Mouse (Mus musculus): ENCODE results near the gene Rfx5. TPM values are rescaled to one million over a fixed set of nuclear protein-coding genes. Genes with fewer than 3 reads are reported as not detected.

The Rfx5 gene
- polyA plus RNA-seq, 1 experiment from 2014 or later, result 8.4 TPM

GRCm38 (mm10) chr3:94973620-94974019 is 19.7 kb downstream of the Rfx5 start:
- Histone ChIP-seq H3K27ac (replicated peaks) (no peak overlapping the region), H3K9ac (replicated peaks) (peak overlapping the region; percentile 91), H3K36me3 (peaks cover 9% of the 10 kb centered on the region; the same call in 1 of the 2 replicates), H3K27me3 (no peaks in the 10 kb centered on the region), H3K9me3 (no peaks in the 10 kb centered on the region), H3K4me3 (peak overlapping the region; percentile 90; the same call in 1 of the 2 replicates), H3K4me2 (replicated peaks) (peak overlapping the region; percentile 62), H3K4me1 (peaks cover 14% of the 10 kb centered on the region)
- no peak for ATAC-seq (ENCODE audit: low FRiP score, low read depth)
- 78% methylated on average over 5 of the region's 5 CpGs for WGBS

DNA sequence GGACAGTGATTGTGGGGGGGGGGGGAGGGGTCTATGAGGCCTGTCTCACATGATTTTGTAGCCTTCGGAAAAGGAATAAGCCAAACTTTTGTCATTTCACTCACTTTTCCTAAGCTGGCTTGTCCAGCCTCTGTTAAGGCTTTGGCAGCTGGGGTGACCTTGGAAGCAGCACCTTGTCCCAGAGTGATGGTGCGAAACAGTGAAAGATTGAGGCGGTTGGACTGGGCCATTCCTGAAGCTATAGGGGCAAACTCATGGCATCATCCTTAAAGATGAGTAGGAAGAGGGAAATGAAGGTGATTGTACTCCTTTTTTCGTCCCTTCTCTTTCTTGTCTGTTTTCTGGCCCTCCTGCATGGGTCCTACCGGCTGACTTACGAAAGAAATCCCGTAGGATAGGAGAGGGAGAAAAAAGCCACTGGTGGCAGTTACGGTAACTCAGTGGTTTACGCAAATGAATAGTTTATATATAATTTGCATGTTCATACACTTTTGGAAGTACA is 20.2 kb downstream of the Rfx5 start:
- Histone ChIP-seq H3K27me3 (no peaks in the 10 kb centered on the region), H3K9ac (replicated peaks) (peak overlapping the region; percentile 91), H3K27ac (replicated peaks) (0 out of 2 replicates have a peak overlapping the region, but pooled peaks have one; percentile 87), H3K4me2 (replicated peaks) (peak overlapping the region; percentile 62), H3K36me3 (peaks cover 9% of the 10 kb centered on the region; the same call in 1 of the 2 replicates), H3K4me3 (peak overlapping the region; percentile 90), H3K9me3 (no peaks in the 10 kb centered on the region), H3K4me1 (peaks cover 14% of the 10 kb centered on the region)
- no peak; the same call in none of the 2 replicates for ATAC-seq (ENCODE audit: low FRiP score, low read depth)
- 13% methylated on average over 9 of the region's 9 CpGs for WGBS

GRCm38 (mm10) chr3:94974528-94975422 is 20.9 kb downstream of the Rfx5 start, which contains the start of gene Pi4kb:
Gene Pi4kb, plus strand, starts transcription at chr3:94974731.
- H3K27ac ChIP-seq (replicated peaks), result peak within 1 kb of the TSS; percentile 87
- H3K9ac ChIP-seq (replicated peaks), result peak within 1 kb of the TSS; percentile 91
- under 1% methylated on average over 56 of the region's 57 CpGs for WGBS
- no peaks in the 10 kb centered on the region for H3K9me3 ChIP-seq
- H3K27me3 ChIP-seq, result no peaks in the 10 kb centered on the region
- peak within 1 kb of the TSS; percentile 62 for H3K4me2 ChIP-seq (replicated peaks)
- peak; percentile 94 for ATAC-seq (ENCODE audit: low FRiP score, low read depth)
- peak within 1 kb of the TSS; percentile 90 for H3K4me3 ChIP-seq
- H3K36me3 ChIP-seq, result peaks cover 9% of the 10 kb centered on the region; the same call in 1 of the 2 replicates
- peaks cover 14% of the 10 kb centered on the region for H3K4me1 ChIP-seq

- no peak overlapping the region for H3K27ac ChIP-seq (replicated peaks)
- H3K9ac ChIP-seq (replicated peaks), result no peak overlapping the region
- no peak overlapping the region for H3K4me3 ChIP-seq
- H3K9me3 ChIP-seq, result no peaks in the 10 kb centered on the region
- no peak overlapping the region for H3K4me2 ChIP-seq (replicated peaks)
- 89% methylated on average over 11 of the region's 11 CpGs for WGBS
- no peak for ATAC-seq (ENCODE audit: low FRiP score, low read depth)
- H3K4me1 ChIP-seq, result no peaks in the 10 kb centered on the region
- no peaks in the 10 kb centered on the region for H3K27me3 ChIP-seq
- H3K36me3 ChIP-seq, result peaks cover 61% of the 10 kb centered on the region; the same call in 1 of the 2 replicates
Observed at GRCm38 (mm10) chr3:94984312-94984711, 30.4 kb downstream of the Rfx5 start.

GRCm38 (mm10) chr3:94985513-94985912 is 31.6 kb downstream of the Rfx5 start:
- Histone ChIP-seq H3K9ac (replicated peaks) (no peak overlapping the region), H3K4me2 (replicated peaks) (no peak overlapping the region), H3K36me3 (peaks cover 71% of the 10 kb centered on the region; the same call in 1 of the 2 replicates), H3K27me3 (no peaks in the 10 kb centered on the region), H3K4me1 (no peaks in the 10 kb centered on the region), H3K9me3 (no peaks in the 10 kb centered on the region), H3K27ac (replicated peaks) (no peak overlapping the region), H3K4me3 (no peak overlapping the region)
- WGBS, result 92% methylated on average over 2 of the region's 2 CpGs
- ATAC-seq (ENCODE audit: low FRiP score, low read depth), result no peak

- Histone ChIP-seq H3K27me3 (no peaks in the 10 kb centered on the region), H3K4me1 (no peaks in the 10 kb centered on the region), H3K9me3 (no peaks in the 10 kb centered on the region), H3K4me3 (no peak overlapping the region), H3K36me3 (peaks cover 70% of the 10 kb centered on the region), H3K27ac (replicated peaks) (no peak overlapping the region), H3K9ac (replicated peaks) (no peak overlapping the region), H3K4me2 (replicated peaks) (no peak overlapping the region)
- no peak for ATAC-seq (ENCODE audit: low FRiP score, low read depth)
Observed at GRCm38 (mm10) chr3:94987578-94987977, 33.7 kb downstream of the Rfx5 start.

- Histone ChIP-seq H3K9ac (replicated peaks) (no peak overlapping the region), H3K27ac (replicated peaks) (no peak overlapping the region), H3K4me3 (no peak overlapping the region), H3K27me3 (no peaks in the 10 kb centered on the region), H3K4me1 (no peaks in the 10 kb centered on the region), H3K36me3 (peaks cover 76% of the 10 kb centered on the region), H3K4me2 (replicated peaks) (no peak overlapping the region), H3K9me3 (no peaks in the 10 kb centered on the region)
- ATAC-seq (ENCODE audit: low FRiP score, low read depth), result no peak
- 61% methylated on average over 9 of the region's 9 CpGs for WGBS
Observed at GRCm38 (mm10) chr3:94989159-94989761, 35.4 kb downstream of the Rfx5 start.

GRCm38 (mm10) chr3:94996946-94997345 is 43.1 kb downstream of the Rfx5 start:
- H3K27me3 ChIP-seq, result no peaks in the 10 kb centered on the region
- no peak overlapping the region for H3K4me3 ChIP-seq
- 39% methylated on average over 2 of the region's 2 CpGs for WGBS
- H3K4me1 ChIP-seq, result no peaks in the 10 kb centered on the region
- peaks cover 92% of the 10 kb centered on the region for H3K36me3 ChIP-seq
- ATAC-seq (ENCODE audit: low FRiP score, low read depth), result no peak
- no peak overlapping the region for H3K4me2 ChIP-seq (replicated peaks)
- H3K27ac ChIP-seq (replicated peaks), result no peak overlapping the region
- H3K9ac ChIP-seq (replicated peaks), result no peak overlapping the region
- H3K9me3 ChIP-seq, result no peaks in the 10 kb centered on the region

DNA sequence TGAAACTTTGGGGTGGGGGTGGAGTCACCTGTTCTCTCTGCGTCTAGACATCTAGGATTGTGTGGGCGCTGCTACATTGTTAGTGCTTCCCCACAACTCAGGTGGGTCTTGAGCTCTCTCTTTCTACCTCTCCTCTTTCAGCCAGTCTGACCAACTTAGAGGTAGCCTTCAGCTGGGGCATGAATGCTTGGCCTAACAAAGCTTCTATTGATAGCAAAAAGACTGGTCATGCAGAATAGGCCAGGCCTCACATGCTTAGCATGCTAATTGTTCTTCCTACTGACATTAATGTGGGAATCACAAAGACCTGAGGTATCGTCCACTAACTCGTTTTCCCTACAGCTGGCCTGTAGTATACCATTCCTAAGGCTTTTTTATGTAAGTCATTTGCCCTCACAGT is 48.7 kb downstream of the Rfx5 start:
- Histone ChIP-seq H3K4me2 (replicated peaks) (no peak overlapping the region), H3K9ac (replicated peaks) (no peak overlapping the region), H3K27me3 (no peaks in the 10 kb centered on the region), H3K4me1 (peaks cover 17% of the 10 kb centered on the region), H3K36me3 (peaks cover 84% of the 10 kb centered on the region), H3K4me3 (no peak overlapping the region), H3K27ac (replicated peaks) (peak overlapping the region; percentile 44), H3K9me3 (no peaks in the 10 kb centered on the region)
- ATAC-seq (ENCODE audit: low FRiP score, low read depth), result peak; percentile 65
- WGBS, result 67% methylated on average over 4 of the region's 4 CpGs

GRCm38 (mm10) chr3:95003273-95003672 is 49.4 kb downstream of the Rfx5 start:
- Histone ChIP-seq H3K9me3 (no peaks in the 10 kb centered on the region), H3K9ac (replicated peaks) (no peak overlapping the region), H3K4me2 (replicated peaks) (no peak overlapping the region), H3K4me3 (no peak overlapping the region), H3K27ac (replicated peaks) (peak overlapping the region; percentile 44; the same call in 1 of the 2 replicates), H3K4me1 (peaks cover 17% of the 10 kb centered on the region), H3K27me3 (no peaks in the 10 kb centered on the region), H3K36me3 (peaks cover 85% of the 10 kb centered on the region)
- no peak for ATAC-seq (ENCODE audit: low FRiP score, low read depth)

GRCm38 (mm10) chr3:95005651-95006050 is 51.8 kb downstream of the Rfx5 start:
- H3K27me3 ChIP-seq, result no peaks in the 10 kb centered on the region
- WGBS, result 90% methylated on average over 3 of the region's 3 CpGs
- H3K36me3 ChIP-seq, result peaks cover 90% of the 10 kb centered on the region
- ATAC-seq (ENCODE audit: low FRiP score, low read depth), result no peak
- H3K9me3 ChIP-seq, result no peaks in the 10 kb centered on the region
- H3K9ac ChIP-seq (replicated peaks), result no peak overlapping the region
- peaks cover 17% of the 10 kb centered on the region for H3K4me1 ChIP-seq
- H3K4me3 ChIP-seq, result no peak overlapping the region
- no peak overlapping the region; the same call in 1 of the 2 replicates for H3K27ac ChIP-seq (replicated peaks)
- no peak overlapping the region for H3K4me2 ChIP-seq (replicated peaks)

- H3K36me3 ChIP-seq, result peaks cover 89% of the 10 kb centered on the region
Observed at GRCm38 (mm10) chr3:95007706-95008105, 53.8 kb downstream of the Rfx5 start.

More at GRCm38 (mm10) chr3:95007706-95008105, 53.8 kb downstream of the Rfx5 start:
- 75% methylated on average over 9 of the region's 9 CpGs for WGBS
- Histone ChIP-seq H3K27me3 (no peaks in the 10 kb centered on the region), H3K4me3 (no peak overlapping the region), H3K4me1 (peaks cover 12% of the 10 kb centered on the region), H3K27ac (replicated peaks) (peak overlapping the region; percentile 56; the same call in 1 of the 2 replicates), H3K9me3 (no peaks in the 10 kb centered on the region), H3K9ac (replicated peaks) (no peak overlapping the region), H3K4me2 (replicated peaks) (no peak overlapping the region)
- no peak for ATAC-seq (ENCODE audit: low FRiP score, low read depth)

Measured in midbrain, embryonic 12.5 days (tissue).